Mouse (Mus musculus): ENCODE measurements around the gene Ube2q1. TPM values are rescaled to one million over a fixed set of nuclear protein-coding genes. Genes with fewer than 3 reads are reported as not detected.

The Ube2q1 gene
- polyA plus RNA-seq (2012; rRNA removed), result 47.8 and 49.1 TPM in 2 replicates

- under 1% methylated on average over 73 of the region's 90 CpGs for WGBS
- DNase-seq, result peak; percentile 93
- TF ChIP-seq POLR2A (IDR thresholded peaks at IDR 0.05; ENCODE audit: control insufficient read depth, extremely low read depth, insufficient read depth, low read length, poor library complexity) (peak; percentile 70), CTCF (IDR thresholded peaks at IDR 0.05; ENCODE audit: borderline replicate concordance, control insufficient read depth, extremely low read depth, insufficient read depth, low read length, poor library complexity) (no peak; the same call in 1 of the 2 replicates)
- H3K27me3 ChIP-seq (ENCODE audit: control insufficient read depth, insufficient read depth, low read length), result no peaks in the 10 kb centered on the region
- peak within 1 kb of the TSS; percentile 79 for H3K27ac ChIP-seq (ENCODE audit: control insufficient read depth, insufficient read depth, low read length)
- H3K36me3 ChIP-seq (ENCODE audit: control insufficient read depth, insufficient read depth, low read length), result peaks cover 22% of the 10 kb centered on the region
- H3K4me1 ChIP-seq (replicated peaks; ENCODE audit: control insufficient read depth, insufficient read depth, low read length), result peaks cover 19% of the 10 kb centered on the region
- H3K4me3 ChIP-seq (ENCODE audit: control insufficient read depth, insufficient read depth, low read length), result peak within 1 kb of the TSS; percentile 98
These were observed at the start of gene Ube2q1 for GRCm38 (mm10) chr3:89772968-89773709. Gene Ube2q1 (plus strand): TSS chr3:89773616.

GRCm38 (mm10) chr3:89727028-89727427 is 46.4 kb upstream of the Ube2q1 start:
- H3K4me3 ChIP-seq (ENCODE audit: control insufficient read depth, insufficient read depth, low read length), result no peak overlapping the region
- H3K27ac ChIP-seq (ENCODE audit: control insufficient read depth, insufficient read depth, low read length), result no peak overlapping the region
- TF ChIP-seq CTCF (IDR thresholded peaks at IDR 0.05; ENCODE audit: borderline replicate concordance, control insufficient read depth, extremely low read depth, insufficient read depth, low read length, poor library complexity) (peak; percentile 78; the same call in 1 of the 2 replicates), POLR2A (IDR thresholded peaks at IDR 0.05; ENCODE audit: control insufficient read depth, extremely low read depth, insufficient read depth, low read length, poor library complexity) (no peak)
- H3K36me3 ChIP-seq (ENCODE audit: control insufficient read depth, insufficient read depth, low read length), result no peaks in the 10 kb centered on the region
- WGBS, result 8% methylated on average over 4 of the region's 4 CpGs
- H3K27me3 ChIP-seq (ENCODE audit: control insufficient read depth, insufficient read depth, low read length), result no peaks in the 10 kb centered on the region
- peaks cover 3% of the 10 kb centered on the region for H3K4me1 ChIP-seq (replicated peaks; ENCODE audit: control insufficient read depth, insufficient read depth, low read length)
- peak; percentile 62 for DNase-seq

GRCm38 (mm10) chr3:89728848-89729247 is 44.6 kb upstream of the Ube2q1 start:
- TF ChIP-seq POLR2A (IDR thresholded peaks at IDR 0.05; ENCODE audit: control insufficient read depth, extremely low read depth, insufficient read depth, low read length, poor library complexity) (no peak), CTCF (IDR thresholded peaks at IDR 0.05; ENCODE audit: borderline replicate concordance, control insufficient read depth, extremely low read depth, insufficient read depth, low read length, poor library complexity) (no peak)
- H3K36me3 ChIP-seq (ENCODE audit: control insufficient read depth, insufficient read depth, low read length), result no peaks in the 10 kb centered on the region
- H3K4me3 ChIP-seq (ENCODE audit: control insufficient read depth, insufficient read depth, low read length), result no peak overlapping the region
- no peak for DNase-seq
- WGBS, result 83% methylated on average over 2 of the region's 2 CpGs
- H3K27ac ChIP-seq (ENCODE audit: control insufficient read depth, insufficient read depth, low read length), result no peak overlapping the region
- peaks cover 6% of the 10 kb centered on the region for H3K4me1 ChIP-seq (replicated peaks; ENCODE audit: control insufficient read depth, insufficient read depth, low read length)
- no peaks in the 10 kb centered on the region for H3K27me3 ChIP-seq (ENCODE audit: control insufficient read depth, insufficient read depth, low read length)

GRCm38 (mm10) chr3:89730350-89731331 is 42.8 kb upstream of the Ube2q1 start:
- Histone ChIP-seq H3K36me3 (ENCODE audit: control insufficient read depth, insufficient read depth, low read length) (peaks cover 4% of the 10 kb centered on the region), H3K27me3 (ENCODE audit: control insufficient read depth, insufficient read depth, low read length) (no peaks in the 10 kb centered on the region), H3K4me3 (ENCODE audit: control insufficient read depth, insufficient read depth, low read length) (peak overlapping the region; percentile 90), H3K27ac (ENCODE audit: control insufficient read depth, insufficient read depth, low read length) (peak overlapping the region; percentile 82), H3K4me1 (replicated peaks; ENCODE audit: control insufficient read depth, insufficient read depth, low read length) (peaks cover 6% of the 10 kb centered on the region)
- WGBS, result under 1% methylated on average over 32 of the region's 32 CpGs
- peak; percentile 90 for DNase-seq
- TF ChIP-seq CTCF (IDR thresholded peaks at IDR 0.05; ENCODE audit: borderline replicate concordance, control insufficient read depth, extremely low read depth, insufficient read depth, low read length, poor library complexity) (peak; percentile 29; the same call in 1 of the 2 replicates), POLR2A (IDR thresholded peaks at IDR 0.05; ENCODE audit: control insufficient read depth, extremely low read depth, insufficient read depth, low read length, poor library complexity) (peak; percentile 81)

- Histone ChIP-seq H3K27me3 (ENCODE audit: control insufficient read depth, insufficient read depth, low read length) (no peaks in the 10 kb centered on the region), H3K27ac (ENCODE audit: control insufficient read depth, insufficient read depth, low read length) (no peak overlapping the region), H3K4me3 (ENCODE audit: control insufficient read depth, insufficient read depth, low read length) (no peak overlapping the region), H3K36me3 (ENCODE audit: control insufficient read depth, insufficient read depth, low read length) (peaks cover 16% of the 10 kb centered on the region), H3K4me1 (replicated peaks; ENCODE audit: control insufficient read depth, insufficient read depth, low read length) (peaks cover 6% of the 10 kb centered on the region)
- WGBS, result 73% methylated on average over 4 of the region's 4 CpGs
- TF ChIP-seq POLR2A (IDR thresholded peaks at IDR 0.05; ENCODE audit: control insufficient read depth, extremely low read depth, insufficient read depth, low read length, poor library complexity) (no peak), CTCF (IDR thresholded peaks at IDR 0.05; ENCODE audit: borderline replicate concordance, control insufficient read depth, extremely low read depth, insufficient read depth, low read length, poor library complexity) (no peak)
- no peak for DNase-seq
These were observed 41.3 kb upstream of the Ube2q1 start for GRCm38 (mm10) chr3:89732091-89732490.

DNA sequence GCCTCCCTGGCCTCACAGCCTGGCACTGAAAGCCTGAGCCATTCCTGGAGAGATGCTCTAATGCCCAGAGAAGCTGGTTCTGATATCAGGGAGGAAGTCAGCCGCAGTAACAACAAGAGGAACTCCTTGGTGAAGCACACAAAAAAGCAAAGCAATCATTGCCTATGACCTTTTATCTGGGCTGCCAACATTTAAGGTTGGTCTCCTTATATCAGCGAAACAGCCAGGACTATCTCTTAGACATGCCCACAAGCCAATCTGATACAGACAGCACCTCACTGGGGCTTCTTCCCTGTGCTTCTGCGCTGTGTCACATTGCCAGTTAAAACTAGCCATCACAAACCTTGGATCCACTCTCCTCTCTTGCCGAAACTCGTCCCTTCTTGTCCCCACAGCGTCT is 34.9 kb upstream of the Ube2q1 start:
- Histone ChIP-seq H3K27ac (ENCODE audit: control insufficient read depth, insufficient read depth, low read length) (no peak overlapping the region), H3K36me3 (ENCODE audit: control insufficient read depth, insufficient read depth, low read length) (peaks cover 76% of the 10 kb centered on the region), H3K27me3 (ENCODE audit: control insufficient read depth, insufficient read depth, low read length) (no peaks in the 10 kb centered on the region), H3K4me3 (ENCODE audit: control insufficient read depth, insufficient read depth, low read length) (no peak overlapping the region), H3K4me1 (replicated peaks; ENCODE audit: control insufficient read depth, insufficient read depth, low read length) (no peaks in the 10 kb centered on the region)
- DNase-seq, result no peak
- TF ChIP-seq POLR2A (IDR thresholded peaks at IDR 0.05; ENCODE audit: control insufficient read depth, extremely low read depth, insufficient read depth, low read length, poor library complexity), result no peak
- no peak for TF ChIP-seq CTCF (IDR thresholded peaks at IDR 0.05; ENCODE audit: borderline replicate concordance, control insufficient read depth, extremely low read depth, insufficient read depth, low read length, poor library complexity)
- 90% methylated on average over 6 of the region's 6 CpGs for WGBS
